Mouse (Mus musculus): Measurements from ENCODE around the gene Cbll1.

- TF ChIP-seq POLR2AphosphoS5 (IDR thresholded peaks at IDR 0.05; ENCODE audit: insufficient replicate concordance, low read depth, low read length), result no peak
- TF ChIP-seq CTCF (IDR thresholded peaks at IDR 0.05; ENCODE audit: low read depth, low read length), result no peak
- TF ChIP-seq TAL1 (conservative IDR thresholded peaks at IDR 0.05; ENCODE audit: low read depth, low read length), result no peak
- no peak for TF ChIP-seq GATA1 (IDR thresholded peaks at IDR 0.05; ENCODE audit: borderline replicate concordance, low read length)
- TF ChIP-seq GATA2 (IDR thresholded peaks at IDR 0.05; ENCODE audit: borderline replicate concordance, low read depth, low read length), result no peak
Measured at GRCm38 (mm10) chr12:31458474-31458873, 40.9 kb downstream of the Cbll1 start.
